Mouse (Mus musculus) brown adipose tissue, adult 24 weeks (tissue): ENCODE results near the gene Hrh3. TPM values are rescaled to one million over a fixed set of nuclear protein-coding genes. Genes with fewer than 3 reads are reported as not detected.

ENCODE experiments used
- H3K27ac ChIP-seq: fragments of 200-500 bp; replicated peaks from 2 replicates; pipeline ENCODE4 v1.5.1; 2012; ENCODE audit warnings: low read depth, mild to moderate bottlenecking, low read length
- H3K4me1 ChIP-seq: fragments of 200-500 bp; 2 replicates; pipeline ENCODE4 v1.6.1; 2012; ENCODE audit warnings: low read length, mixed read lengths; ENCODE audit not compliant: control insufficient read depth, insufficient read depth, insufficient read length
- H3K4me3 ChIP-seq: fragments of 200-500 bp; 2 replicates; pipeline ENCODE4 v1.5.1; 2012; ENCODE audit warnings: low read depth, mild to moderate bottlenecking, low read length, moderate library complexity; ENCODE audit not compliant: insufficient read depth
- polyA plus RNA-seq: library from polyadenylated mRNA; stranded (reverse); fragments of >200 nt; gene quantifications from 2 replicates; pipeline ENCODE4 v1.2.4, GENCODE M21; 2012; ENCODE audit not compliant: missing spikeins, insufficient read depth, insufficient read length

Hrh3 gene
- polyA plus RNA-seq: not detected in 2 replicates

- Histone ChIP-seq H3K4me3 (peak within 1 kb of the TSS; percentile 49), H3K4me1 (peaks cover 5% of the 10 kb centered on the region; the same call in 1 of the 2 replicates), H3K27ac (no peak within 1 kb of the TSS)
Measured at GRCm38 (mm10) chr2:180103978-180104658, at the start of gene Hrh3. Gene Hrh3, minus strand, starts transcription at chr2:180104488.

DNA sequence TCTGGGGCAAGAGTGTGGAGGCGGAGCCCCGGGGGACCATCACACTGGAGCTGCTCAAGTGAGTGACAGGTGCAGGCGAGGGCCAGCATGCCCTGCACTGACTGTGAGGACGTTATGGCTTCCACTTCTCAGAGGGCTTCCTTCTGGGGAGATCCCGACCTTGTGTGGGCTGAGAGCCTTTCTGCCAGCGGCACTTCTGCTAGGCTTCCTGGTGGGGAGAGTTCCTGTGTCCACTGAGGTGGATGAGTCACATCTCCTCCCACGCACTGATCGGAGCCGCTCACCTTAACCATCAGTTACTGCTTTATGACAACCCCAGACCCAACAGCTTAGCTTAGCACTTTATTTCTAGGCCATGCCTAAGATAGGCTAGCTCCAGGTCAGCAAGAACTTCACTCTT, 44.3 kb upstream of the Hrh3 start:
- H3K27ac ChIP-seq: no peak overlapping the region
- H3K4me1 ChIP-seq: no peaks in the 10 kb centered on the region
- H3K4me3 ChIP-seq: no peak overlapping the region

DNA sequence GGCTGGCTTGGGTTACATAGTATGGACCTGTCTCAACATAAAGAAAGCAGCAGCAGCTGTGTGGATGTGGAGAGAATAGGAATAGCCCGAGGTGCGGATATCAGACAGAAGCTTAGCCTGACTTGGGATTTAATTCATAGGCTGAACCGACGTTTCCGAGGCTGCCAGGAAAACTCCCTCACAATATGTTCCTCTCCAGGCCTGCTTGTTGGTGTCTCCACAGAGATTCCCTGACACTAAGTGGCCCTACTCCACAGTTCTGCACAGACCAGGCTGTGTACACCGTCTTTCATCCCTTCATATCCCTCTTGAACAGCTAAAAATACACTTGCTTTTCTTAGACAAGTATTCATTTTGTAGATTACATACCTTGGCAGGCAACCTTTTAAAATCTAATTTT, 43.1 kb upstream of the Hrh3 start:
- Histone ChIP-seq H3K27ac (no peak overlapping the region), H3K4me1 (no peaks in the 10 kb centered on the region), H3K4me3 (no peak overlapping the region)

DNA sequence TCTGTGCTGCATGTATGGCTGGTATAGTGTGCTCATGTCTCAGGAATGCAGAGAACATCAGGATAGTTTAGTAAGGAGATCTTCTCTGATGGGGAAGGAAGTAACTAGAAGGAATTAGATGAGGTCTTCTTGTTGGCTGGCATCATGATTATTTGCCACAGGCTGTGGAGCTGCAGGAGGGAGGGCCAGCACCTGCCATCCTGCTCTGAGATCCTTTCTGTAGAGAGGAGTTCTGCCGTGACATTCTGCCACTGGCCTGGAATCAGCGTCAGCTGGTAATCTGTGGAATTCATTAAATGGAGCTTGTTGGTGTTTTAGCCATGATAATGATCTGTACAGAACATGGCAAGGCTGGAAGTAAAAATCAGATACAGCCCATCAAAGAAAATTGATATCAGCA, 41.8 kb upstream of the Hrh3 start:
- no peak overlapping the region for H3K27ac ChIP-seq
- no peak overlapping the region for H3K4me3 ChIP-seq
- no peaks in the 10 kb centered on the region for H3K4me1 ChIP-seq

DNA sequence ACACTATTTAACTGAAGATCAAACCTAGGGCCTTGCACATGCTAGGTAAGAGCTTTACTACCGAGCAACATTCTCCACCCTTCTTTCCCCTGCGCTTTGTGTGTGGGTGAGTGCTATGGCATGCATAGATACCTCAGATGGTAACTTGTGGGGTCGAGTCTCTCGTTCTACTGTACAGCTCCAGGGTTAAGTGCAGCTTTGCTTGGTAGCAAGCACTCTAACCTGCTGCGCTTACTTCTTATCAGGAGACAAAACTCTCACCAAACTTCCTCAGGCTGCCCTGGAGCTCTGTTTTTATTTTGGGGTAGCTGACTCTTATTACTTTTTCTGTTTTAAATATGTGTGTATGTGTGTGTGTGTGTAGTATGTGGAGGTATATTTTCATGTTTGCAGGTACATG, 31.1 kb upstream of the Hrh3 start:
- Histone ChIP-seq H3K4me1 (peaks cover 9% of the 10 kb centered on the region; the same call in 1 of the 2 replicates), H3K27ac (no peak overlapping the region), H3K4me3 (no peak overlapping the region)

DNA sequence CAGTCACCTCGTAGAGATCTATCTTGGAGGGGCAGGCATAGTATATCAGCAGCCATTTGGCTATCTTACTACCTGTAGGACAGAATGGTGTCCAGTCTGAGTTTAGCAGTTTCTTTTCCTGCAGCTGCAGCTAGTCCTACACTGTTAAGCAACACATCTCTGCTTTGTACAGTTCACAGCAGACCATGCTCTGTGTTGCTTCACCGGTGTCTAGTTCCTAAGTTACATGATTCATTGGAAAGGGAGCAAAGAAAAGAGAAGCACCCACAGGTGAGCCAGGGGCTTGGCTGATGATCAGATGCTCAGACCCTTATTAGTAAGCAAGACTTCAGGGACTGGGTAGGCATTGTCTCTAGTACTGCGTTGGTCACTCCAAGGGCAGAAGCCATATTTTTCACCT, 29.6 kb upstream of the Hrh3 start:
- H3K27ac ChIP-seq: no peak overlapping the region
- peaks cover 9% of the 10 kb centered on the region; the same call in 1 of the 2 replicates for H3K4me1 ChIP-seq
- H3K4me3 ChIP-seq: no peak overlapping the region

DNA sequence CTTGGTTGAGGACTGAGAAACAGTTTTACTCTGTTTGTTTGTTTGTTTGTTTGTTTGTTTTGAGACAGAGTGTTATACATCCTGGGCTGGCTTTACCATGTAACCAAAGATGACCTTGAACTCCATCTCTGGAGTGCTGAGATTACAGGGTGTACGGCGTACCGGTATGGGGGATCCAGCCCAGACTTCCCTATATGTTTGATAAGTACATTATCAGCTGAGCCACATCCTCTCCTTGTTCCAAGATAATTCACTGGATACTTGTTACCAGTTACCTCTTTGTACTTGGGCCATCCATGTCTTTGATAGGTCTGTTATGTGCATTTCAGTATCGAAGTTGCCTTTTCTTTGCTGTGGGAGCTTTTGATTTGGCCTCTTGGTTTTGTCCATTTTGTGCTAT, 28.9 kb upstream of the Hrh3 start:
- no peak overlapping the region for H3K4me3 ChIP-seq
- H3K27ac ChIP-seq: no peak overlapping the region
- H3K4me1 ChIP-seq: peaks cover 9% of the 10 kb centered on the region; the same call in 1 of the 2 replicates

DNA sequence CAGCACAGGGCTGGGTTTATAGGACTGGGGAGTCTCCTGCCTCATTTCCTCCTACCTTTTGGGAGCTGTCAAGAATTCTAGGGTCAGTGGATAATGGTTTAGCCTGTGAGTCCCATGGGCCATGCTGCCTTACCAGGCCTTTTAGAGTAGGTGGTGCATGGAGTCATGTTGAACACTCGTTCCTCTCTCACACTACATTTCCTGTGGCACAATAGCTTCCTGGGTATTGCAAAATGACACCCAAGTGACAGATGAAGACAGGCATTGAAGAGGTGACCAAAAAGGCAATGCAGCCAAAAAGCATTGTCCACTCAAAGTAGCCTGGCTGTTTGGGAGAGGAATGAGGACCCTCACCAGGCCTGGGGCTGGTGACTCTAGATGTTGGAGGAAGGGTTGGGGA, 23.4 kb upstream of the Hrh3 start:
- Histone ChIP-seq H3K4me3 (no peak overlapping the region), H3K4me1 (peaks cover 21% of the 10 kb centered on the region), H3K27ac (no peak overlapping the region)

- Histone ChIP-seq H3K4me1 (peaks cover 21% of the 10 kb centered on the region), H3K27ac (no peak overlapping the region), H3K4me3 (no peak overlapping the region)
Measured at GRCm38 (mm10) chr2:180126195-180126594, 21.9 kb upstream of the Hrh3 start.

DNA sequence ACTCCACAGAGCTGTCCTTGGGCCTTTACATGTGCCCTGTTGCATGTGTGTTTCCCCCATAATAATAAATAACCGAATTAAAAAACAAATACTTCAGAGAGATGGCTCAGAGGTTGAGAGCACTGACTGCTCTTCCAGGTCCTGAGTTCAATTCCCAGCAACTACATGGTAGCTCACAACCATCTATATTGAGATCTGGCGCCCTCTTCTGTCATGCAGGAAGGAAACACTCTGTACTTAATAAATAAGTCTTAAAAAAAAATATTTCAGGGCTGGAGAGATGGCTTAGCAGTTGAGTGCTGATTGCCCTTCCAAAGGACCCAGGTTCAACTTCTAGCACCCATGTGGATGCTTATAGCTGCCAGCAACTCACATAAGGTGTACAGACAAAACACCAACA, 19.9 kb upstream of the Hrh3 start:
- Histone ChIP-seq H3K4me3 (no peak overlapping the region), H3K27ac (no peak overlapping the region), H3K4me1 (peaks cover 21% of the 10 kb centered on the region)

GRCm38 (mm10) chr2:180120292-180120761, 16.0 kb upstream of the Hrh3 start:
- Histone ChIP-seq H3K4me3 (peak overlapping the region; percentile 90), H3K27ac (no peak overlapping the region), H3K4me1 (peaks cover 14% of the 10 kb centered on the region)

GRCm38 (mm10) chr2:180119439-180120291, 15.4 kb upstream of the Hrh3 start:
- H3K27ac ChIP-seq: no peak overlapping the region
- peaks cover 12% of the 10 kb centered on the region for H3K4me1 ChIP-seq

GRCm38 (mm10) chr2:180118661-180119438, 14.6 kb upstream of the Hrh3 start, which contains the start of gene Osbpl2:
Gene Osbpl2, plus strand, starts transcription at chr2:180119306.
- Histone ChIP-seq H3K4me3 (peak within 1 kb of the TSS; percentile 90), H3K4me1 (peaks cover 11% of the 10 kb centered on the region), H3K27ac (0 out of 2 replicates have a peak within 1 kb of the TSS, but pooled peaks have one; percentile 2)

More at GRCm38 (mm10) chr2:180119439-180120291, 15.4 kb upstream of the Hrh3 start:
- peak overlapping the region; percentile 90 for H3K4me3 ChIP-seq

- Histone ChIP-seq H3K27ac (no peak overlapping the region), H3K4me3 (no peak overlapping the region), H3K4me1 (peaks cover 11% of the 10 kb centered on the region)
Measured at GRCm38 (mm10) chr2:180117485-180118194, 13.4 kb upstream of the Hrh3 start.
